Mouse (Mus musculus): ENCODE data around the gene Hoxa1.

Gene Hoxa1

DNA sequence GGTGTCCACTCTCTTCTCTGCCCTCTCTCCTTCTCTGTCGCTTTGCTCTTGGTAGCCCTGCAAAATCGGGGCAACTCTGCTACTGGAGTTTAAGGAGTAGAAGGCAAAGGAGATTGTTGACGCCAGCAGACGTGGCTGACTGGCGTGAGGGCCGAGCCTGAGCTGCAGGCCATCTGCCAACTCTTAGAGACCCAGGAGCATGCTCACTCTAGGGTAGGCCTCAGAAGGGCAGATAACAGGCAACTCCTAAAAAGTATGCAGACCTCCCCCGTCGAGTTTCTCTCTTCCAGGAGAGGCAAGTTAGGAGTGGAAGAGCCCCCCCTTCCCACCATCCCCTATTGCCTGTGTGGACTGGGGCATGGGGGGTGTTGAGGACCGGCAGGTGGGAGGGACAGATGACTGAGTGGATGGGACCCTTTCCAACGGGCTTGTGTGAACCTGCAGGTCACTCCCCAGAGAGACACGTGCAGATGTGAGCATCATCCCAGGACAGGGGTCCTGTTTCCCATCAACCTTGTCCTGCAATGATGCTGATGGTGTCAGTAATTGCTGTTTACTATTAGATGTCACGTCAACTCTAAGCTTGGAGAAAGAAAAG lies 1.1 kb upstream of the Hoxa1 start:
- DNase-seq (ENCODE audit: low spot score in 2 of 2): no peak

DNA sequence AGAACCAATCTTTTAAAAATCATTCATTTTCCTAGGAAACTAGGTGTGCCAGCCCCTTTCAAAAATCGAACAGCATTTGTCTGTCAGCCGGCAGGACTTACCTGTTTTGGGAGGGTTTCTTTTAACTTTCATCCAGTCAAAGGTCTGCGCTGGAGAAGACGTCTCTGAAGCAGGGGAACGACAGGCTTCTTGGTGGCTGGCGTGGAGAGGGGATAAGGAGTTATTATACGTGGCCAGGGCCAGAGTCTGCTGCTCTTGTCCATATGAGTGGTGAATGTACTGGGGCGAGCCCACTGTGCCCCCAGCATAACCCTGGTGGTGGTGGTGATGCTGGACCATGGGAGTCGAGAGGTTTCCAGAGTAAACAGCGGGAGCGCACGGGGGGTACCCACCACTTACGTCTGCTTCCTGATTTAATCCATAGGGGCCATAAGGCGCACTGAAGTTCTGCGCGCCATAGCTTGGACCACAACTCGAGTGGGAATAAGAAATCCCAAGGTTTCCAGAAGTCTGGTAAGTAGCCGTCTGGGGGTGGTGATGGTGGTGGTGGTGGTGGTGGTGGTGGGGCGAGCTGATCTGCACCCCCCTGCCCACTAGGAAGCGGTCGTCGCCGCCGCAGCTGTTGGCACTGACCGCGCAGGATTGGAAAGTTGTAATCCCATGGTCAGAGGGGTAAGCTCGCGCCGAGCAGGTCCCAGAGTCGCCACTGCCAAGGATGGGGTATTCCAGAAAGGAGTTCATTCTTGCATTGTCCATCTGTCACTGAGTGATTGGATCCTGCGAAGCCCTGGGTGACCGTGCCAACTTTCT lies 446 bp downstream of the Hoxa1 start:
- DNase-seq (ENCODE audit: low spot score in 2 of 2): no peak

DNA sequence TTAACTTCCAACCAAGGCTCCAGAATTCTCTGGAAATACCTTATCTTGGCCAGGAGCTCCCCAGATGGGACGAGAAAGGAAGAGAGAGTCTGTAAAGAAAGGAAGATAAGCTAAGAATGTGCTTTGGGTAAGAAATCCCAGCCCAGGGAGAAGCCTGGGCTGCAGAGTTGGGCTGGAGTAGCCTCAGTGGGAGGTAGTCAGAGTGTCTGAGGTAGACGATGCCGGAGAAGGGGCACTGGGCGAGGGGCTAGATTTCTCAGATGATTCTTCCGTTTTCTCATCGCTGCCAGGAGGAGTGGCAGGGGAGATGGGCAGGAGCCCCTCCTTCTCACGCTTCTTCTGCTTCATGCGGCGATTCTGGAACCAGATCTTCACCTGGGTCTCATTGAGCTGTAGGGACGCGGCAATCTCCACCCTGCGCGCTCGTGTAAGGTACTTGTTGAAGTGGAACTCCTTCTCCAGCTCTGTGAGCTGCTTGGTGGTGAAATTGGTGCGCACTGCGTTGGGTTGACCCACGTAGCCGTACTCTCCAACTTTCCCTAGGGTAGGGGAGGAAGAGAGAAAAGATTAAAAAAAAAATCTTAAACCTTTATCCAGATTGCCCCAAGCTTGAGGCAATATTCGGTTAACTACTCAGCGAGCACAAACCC lies 1.4 kb downstream of the Hoxa1 start:
- DNase-seq (ENCODE audit: low spot score in 2 of 2): no peak

DNA sequence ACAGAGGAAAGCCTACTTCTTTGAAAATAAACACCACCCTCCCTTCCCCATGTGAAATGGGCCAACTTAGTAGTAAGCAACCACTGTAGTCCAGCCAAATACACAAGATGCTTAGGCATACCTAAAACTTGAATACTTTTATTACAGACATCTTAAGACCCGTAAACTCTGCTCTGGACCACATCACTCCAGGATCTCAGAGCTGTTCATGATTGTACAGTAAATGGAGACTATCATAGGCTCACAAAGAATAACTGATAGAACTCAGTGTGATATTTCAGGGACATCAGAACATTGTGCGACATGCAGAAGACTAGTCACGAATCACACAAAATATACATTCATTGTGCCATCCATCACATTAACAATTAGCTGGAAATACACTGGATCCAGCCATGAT lies 2.6 kb downstream of the Hoxa1 start:
- DNase-seq (ENCODE audit: low spot score in 2 of 2): no peak

DNA sequence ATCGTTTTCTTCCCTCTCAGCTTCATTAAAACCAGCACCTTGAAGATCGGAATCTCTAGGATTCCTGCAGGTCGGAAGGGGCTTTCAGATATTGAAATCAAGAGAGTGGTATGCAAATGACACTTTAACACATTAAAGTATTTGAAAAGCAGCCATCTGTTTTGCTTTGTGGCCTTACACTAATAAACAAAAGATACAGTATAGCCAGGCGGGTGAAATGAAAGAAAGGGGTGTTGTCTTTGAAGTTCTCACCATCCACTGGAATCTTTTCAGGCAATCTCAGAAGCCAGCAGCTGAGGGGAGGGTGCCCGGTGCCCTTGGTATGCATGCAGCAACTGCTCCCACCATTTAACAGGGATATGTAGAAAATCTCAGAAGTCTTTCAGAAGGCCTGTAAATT lies 4.1 kb downstream of the Hoxa1 start:
- no peak for DNase-seq (ENCODE audit: low spot score in 2 of 2)

DNA sequence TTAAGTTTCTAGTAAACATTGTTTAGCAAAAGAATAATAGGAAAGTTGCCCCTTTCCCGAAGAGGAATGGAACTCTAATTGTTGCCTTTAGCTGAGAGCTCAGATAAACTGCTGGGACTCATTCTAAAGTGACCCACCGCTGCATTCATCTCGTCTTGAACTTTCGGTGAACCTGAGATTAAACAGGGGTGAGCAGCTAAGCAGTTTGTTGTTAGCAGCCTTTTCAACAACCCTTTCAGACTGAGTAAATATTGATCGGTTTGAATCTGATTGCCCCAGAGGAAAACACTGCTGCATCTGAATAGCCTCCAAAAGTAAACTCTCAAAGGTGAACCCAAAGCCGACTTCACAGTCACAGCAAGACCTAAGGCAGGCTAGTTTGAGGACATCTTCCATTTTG lies 4.8 kb downstream of the Hoxa1 start:
- no peak for DNase-seq (ENCODE audit: low spot score in 2 of 2)

DNA sequence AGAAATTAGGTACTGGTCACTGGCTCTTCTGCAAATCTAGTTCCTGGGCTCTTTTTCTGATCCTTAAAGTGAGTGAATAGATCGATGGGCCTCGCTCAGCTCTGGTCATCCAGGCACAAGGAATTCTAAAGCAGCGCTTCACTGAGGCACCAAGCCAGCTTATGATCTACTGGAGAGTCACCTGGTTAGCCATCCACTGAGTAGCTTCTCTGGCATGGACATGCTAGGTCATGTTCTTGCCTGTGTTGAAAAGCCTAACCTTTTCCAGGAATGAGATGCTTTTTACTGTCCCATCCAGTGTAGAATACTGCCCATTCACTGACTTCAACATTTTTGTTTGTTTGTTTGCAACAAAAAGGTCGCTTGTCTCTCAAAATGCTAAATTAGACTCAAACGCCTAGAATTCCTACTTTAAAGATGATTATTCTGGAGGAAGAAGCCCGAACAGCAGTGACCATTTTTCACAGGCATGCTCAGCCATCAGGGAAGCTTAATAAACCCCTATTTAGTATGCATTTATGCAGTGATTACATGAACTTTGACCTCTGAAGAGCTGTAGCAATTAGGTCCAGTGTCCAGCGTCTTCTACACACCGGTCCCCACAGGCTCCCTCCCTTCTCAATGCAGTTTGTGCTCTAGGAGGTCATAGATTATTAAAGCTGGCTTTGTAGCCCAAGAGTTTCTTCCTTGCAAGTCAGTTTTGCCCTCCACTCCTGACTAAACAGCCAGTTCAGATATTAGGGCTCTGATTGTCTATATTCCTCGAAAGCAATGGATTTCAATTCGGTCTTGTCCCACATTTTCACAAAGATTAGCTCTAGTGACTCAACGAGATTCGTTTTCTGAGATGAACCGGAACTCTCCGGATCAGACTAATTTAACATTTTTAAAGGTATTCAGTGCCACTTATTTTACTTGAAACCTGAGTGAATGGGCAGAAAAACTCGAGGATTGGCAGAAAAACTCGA lies 5.6 kb downstream of the Hoxa1 start:
- DNase-seq (ENCODE audit: low spot score in 2 of 2): no peak

DNA sequence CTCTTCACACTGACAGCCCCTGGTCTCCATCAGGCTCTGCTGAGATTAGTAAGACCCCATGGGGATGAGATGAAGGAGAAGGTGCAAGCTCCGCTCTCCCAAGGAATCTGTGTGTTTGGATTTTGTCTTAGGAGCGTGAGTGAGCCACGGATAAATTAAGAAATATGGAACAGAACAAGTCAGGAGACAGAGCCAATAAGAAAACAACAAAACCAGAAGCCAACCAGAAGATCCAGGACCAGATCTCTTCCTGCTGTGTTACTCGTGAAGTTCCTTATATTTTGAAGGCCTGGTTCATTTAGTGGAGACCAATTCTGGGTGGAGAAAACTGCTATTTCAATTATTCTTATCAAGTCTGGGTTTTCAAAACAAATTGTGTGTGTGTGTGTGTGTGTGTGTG lies 6.5 kb downstream of the Hoxa1 start:
- DNase-seq (ENCODE audit: low spot score in 2 of 2): no peak

DNA sequence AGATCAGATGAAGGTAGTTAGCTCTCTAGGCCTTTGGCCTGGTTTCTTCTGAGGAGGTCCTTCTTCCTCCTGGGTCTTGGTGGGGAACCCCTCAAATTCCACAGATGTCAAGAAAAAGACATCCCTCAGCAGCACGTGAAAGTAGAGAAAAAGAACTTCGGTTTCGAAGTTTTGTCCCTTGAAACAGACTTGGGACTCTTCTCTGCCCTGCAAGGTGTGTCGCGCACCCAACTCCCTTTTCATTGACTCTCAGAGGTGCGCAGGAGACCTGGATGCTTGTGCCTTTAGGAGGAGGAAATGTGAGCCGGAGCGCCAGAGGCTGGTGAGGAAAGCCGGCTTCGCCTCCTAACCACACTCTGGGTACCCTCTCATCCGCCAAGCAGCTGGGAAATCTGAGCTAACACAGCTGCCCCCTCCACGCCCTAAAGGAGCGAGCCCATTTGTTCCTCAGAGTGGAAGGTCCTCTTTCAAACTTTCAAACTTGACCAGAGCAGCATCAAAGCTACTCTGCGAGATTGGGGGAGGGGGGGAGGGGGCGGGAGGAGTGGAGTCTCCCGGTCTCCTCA lies 7.6 kb downstream of the Hoxa1 start:
- no peak for DNase-seq (ENCODE audit: low spot score in 2 of 2)

DNA sequence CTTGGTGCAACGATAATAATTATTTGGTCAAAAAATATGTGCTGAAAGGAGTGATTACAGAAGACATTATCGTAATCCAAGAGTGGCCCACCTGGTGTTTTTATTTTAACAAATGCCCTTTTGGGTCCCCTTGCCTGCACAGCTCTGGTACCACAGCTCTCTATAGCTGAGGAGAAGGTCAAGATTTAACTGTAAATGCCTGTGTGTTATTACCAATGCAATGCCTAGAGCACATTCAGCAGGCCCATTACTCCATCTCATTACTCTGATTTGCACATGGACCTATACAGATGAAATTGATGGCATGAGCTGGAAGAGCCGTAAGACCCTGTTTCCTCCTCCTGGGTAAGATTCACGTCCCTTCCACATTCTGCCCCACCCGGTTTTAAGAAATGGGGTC lies 19.0 kb downstream of the Hoxa1 start:
- no peak for DNase-seq (ENCODE audit: low spot score in 2 of 2)

DNA sequence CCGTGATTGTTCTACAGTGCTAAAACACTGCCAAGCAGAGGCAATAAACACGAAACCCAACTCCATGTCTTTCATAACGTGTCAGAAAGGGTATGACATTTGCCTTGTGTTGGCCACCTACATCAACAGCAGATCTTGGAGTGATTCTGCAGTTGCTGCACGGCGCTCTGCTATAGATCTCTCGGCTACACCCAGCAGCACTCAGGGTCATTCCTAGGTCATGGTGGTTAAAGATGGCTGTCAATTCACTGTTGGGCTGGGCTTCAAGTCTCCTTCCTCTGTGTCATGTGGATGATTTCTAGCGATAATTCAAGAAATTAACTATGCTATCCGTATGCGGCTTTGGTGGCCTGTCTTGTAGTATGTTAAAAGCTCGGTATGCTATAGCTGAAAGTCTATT lies 19.5 kb downstream of the Hoxa1 start:
- DNase-seq (ENCODE audit: low spot score in 2 of 2): no peak

DNA sequence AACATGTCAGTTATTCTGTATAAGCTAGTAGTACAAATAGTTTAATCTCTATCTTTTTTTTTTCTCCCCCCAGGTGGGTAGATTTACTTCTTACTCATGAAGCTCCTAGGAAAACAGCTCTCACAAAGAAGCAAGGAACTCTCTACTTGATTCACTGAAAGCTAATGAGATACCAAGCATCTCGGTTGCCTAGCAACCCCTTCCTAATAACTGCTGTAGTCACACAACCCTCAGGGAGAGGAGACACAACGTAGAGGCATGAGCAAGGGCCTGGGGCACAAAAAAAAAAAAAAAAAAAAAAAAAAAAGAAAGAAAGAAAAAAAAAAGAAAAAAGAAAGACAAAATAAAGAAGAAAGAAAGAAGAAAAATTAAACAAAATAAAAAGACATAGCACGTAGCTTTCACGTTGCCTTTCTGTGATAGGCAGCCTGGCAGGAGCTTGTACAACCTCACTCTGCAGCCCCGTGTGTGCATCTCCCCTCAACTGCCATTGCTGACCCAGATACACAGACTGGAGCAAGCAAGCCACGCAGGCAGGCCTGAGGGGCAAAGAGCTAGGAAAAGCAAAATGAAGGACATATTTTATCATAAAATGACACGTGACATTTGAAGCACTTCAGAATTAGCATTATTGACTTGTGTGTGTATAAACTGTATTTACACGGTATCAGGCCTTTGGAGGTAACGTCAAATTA lies 20.1 kb downstream of the Hoxa1 start:
- DNase-seq (ENCODE audit: low spot score in 2 of 2): no peak

DNA sequence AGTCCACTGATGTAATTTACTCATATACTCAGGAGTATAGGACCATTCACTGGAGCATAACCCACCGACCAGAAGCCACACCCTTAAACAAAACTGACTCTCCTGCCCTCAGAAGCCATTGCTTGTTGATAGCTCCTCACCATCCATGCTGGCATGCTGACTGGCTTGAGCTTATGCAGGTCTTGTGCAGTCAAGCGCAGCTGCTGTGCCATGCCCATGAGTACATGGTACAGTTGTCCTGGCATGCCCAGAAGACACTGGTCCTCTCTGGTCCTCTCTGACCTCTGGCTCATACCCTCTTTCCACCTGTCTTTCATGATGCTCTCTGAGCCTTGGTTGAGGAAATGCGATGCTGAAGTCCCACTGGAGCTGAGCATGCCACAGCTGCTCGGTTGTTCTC lies 34.4 kb downstream of the Hoxa1 start:
- no peak for DNase-seq (ENCODE audit: low spot score in 2 of 2)

DNA sequence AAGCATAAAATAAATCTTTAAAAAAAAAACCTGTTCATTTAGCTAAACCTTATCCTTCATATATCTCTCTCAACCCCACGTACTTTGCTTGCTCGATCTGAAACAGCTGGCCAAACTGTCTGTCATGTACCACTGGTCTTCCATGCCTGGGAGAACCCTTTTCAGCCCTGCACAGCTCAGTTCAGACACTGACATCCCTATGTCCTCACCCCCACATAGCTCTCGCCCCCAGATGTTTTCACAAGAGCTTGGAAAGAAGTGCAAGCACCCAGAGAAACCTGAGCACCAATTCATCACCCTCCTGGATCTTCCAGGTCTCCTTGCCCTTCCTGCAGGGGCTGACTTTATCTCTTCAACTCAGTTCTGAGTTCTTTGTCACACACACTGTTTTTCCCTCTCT lies 36.9 kb downstream of the Hoxa1 start:
- DNase-seq (ENCODE audit: low spot score in 2 of 2): no peak

DNA sequence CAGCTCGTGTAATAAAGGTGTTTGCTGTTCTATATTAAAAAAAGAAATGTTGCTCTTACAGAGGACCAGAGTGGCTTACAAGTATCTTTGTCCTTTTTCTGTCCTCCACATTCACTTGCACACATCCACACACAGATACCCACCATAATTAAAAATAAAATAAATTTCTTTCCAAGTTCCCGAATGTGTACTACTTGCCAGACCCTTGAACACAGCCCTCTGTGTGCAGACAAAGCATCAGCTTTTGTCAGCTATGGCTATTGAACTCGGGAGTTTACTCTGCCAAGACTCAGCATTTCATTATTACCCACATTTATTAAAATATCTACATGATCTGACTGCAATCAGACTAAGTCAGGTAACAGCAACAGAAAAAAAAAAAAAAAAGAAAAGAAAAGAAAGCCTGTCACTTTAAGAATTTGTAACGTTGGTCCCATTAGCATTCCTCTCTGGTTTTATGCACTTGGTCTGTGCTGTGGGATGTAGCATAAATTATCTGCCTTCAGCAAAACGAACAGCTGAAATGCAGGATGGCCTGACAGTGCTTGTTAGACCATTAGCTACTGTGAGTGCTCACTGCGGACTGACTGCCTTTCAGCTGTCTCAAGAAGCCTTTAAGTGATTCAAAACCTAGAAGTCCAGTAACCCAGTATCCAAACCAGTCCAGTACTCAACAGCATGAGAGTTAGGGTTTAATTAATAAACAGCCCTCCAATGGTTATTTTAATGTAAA lies 39.0 kb downstream of the Hoxa1 start:
- DNase-seq (ENCODE audit: low spot score in 2 of 2): no peak

DNA sequence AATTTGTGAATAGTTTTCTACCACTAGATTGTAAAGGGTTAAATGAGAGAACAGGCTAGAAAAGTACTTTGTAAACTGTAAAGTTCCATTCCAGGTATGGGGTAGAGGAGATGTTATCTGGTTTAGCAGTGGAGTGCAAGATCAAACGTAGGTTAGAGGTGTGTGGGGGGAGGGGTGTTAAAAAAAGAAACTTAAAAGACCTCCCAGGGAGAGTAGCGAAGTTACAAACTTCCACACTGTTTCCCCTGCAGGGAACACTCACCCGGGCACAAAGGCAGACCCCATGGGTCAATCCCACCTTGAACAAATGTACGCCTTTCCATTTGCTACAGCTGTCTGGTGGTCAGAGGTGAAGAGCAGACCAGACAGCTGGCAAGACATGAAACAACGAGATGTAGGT lies 42.2 kb downstream of the Hoxa1 start:
- DNase-seq (ENCODE audit: low spot score in 2 of 2): no peak

DNA sequence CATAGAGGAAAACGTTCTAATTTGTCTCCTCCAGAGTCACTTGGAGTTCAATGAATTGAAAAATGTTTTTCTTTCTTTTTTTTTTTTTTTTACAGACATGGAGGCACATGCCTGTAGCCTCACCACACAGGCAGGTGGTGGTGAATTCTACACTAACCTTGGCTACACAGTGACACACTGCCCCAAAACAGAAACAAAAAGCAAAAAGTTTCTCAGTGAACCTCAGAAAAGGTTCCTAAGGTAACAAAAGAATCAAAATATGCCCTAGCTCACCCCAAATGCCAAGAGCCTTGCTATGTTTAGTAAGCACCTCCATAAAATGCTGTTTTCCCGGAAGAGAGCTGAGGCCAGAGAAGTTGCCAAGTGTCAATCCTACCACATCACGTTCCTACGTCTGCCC lies 46.3 kb downstream of the Hoxa1 start:
- no peak for DNase-seq (ENCODE audit: low spot score in 2 of 2)

DNA sequence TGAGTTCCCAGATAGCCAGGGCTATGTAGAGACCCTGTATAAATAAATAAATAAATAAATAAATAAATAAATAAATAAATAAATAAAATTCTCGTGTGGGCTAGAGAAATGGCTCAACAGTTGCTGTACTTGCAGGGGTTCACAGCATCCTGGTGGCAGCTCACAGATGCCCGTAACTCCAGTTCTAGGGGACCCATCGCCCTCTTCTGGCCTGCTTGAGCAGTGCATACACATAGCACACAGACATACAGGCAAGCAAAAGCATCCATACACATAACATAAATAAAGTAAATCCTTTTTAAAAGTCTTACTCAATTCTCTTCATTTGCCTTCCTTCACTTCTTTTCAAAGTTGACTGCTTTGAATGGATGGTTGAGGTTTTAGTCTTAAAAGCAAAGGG lies 50.7 kb downstream of the Hoxa1 start:
- no peak for DNase-seq (ENCODE audit: low spot score in 2 of 2)

DNA sequence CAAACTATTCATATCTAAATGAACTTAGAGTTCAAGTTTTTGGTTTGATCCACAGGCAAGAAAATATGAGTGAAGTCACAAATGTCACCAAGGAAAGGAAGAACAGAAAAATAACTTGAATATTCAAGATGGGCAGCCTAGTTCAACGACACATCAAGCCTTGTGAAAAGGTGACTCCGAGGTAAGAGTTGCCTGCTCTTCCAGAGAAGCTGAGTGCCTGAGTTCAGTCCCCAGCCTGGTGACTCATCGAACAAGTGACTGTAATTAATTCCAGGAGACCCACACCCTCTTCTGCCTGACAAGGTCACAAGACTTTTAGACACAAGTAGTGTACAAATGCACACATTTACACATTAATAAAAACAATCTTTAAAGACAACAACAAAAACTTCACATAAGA lies 51.4 kb downstream of the Hoxa1 start:
- no peak for DNase-seq (ENCODE audit: low spot score in 2 of 2)

DNA sequence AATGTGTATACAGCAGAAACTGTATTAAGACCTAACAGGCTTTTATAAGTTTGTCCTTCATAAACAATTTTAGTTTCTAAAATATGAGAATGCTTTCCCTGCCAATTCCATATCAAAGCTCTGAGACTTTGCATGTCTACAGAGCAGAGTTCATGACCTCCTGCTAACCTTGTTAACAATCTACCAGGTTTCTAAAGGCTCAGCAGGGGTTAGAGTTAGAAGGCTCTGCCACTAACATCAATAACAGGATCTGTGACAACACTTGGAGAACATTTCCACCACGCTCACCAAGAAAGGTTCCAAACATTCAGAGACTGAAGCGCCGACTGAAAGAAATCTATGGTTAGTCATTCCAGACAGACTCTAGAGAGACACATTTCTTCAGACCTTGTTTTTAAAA lies 51.9 kb downstream of the Hoxa1 start:
- no peak for DNase-seq (ENCODE audit: low spot score in 2 of 2)
